Mouse (Mus musculus) MEL (cell line): Measurements from ENCODE around the gene Slc29a4. TPM values are rescaled to one million over a fixed set of nuclear protein-coding genes. Genes with fewer than 3 reads are reported as not detected.
A peak's percentile ranks its signal among the peaks of the same experiment; 100 is the strongest.

ENCODE experiments used
- DNase-seq: peaks from one replicate; pipeline ENCODE4 v3.0.0; 2011; ENCODE audit warnings: low read depth, low spot score
- H3K27ac ChIP-seq: 2 replicates; pipeline ENCODE4 v1.5.1; 2012; ENCODE audit warnings: low read depth, mild to moderate bottlenecking, control low read depth, low read length, moderate library complexity; ENCODE audit not compliant: control insufficient read depth
- H3K27me3 ChIP-seq, 2 experiments: fragments of 150-350 bp in 1 of 2; sonication (generic) in 1 of 2; 2 replicates each; pipeline ENCODE4 v1.6.1; 2012; ENCODE audit warnings: low read length in 2 of 2, mild to moderate bottlenecking in 2 of 2, improper control_type of control experiment in 1 of 2, moderate library complexity in 1 of 2; ENCODE audit not compliant: insufficient read depth in 2 of 2, control insufficient read depth in 1 of 2
- H3K36me3 ChIP-seq, 2 experiments: 2 replicates each; pipeline ENCODE4 v1.6.1; 2012 to 2014; ENCODE audit warnings: low read length in 2 of 2, improper control_type of control experiment in 1 of 2, inconsistent platforms in 1 of 2, mild to moderate bottlenecking in 1 of 2; ENCODE audit not compliant: insufficient read depth in 2 of 2, control insufficient read depth in 1 of 2
- H3K4me1 ChIP-seq, 2 experiments: fragments of 150-350 bp in 1 of 2; sonication (generic) in 1 of 2; 2 replicates each; pipeline ENCODE4 v1.6.1; 2012; ENCODE audit warnings: low read length in 2 of 2, improper control_type of control experiment in 1 of 2, mild to moderate bottlenecking in 1 of 2; ENCODE audit not compliant: insufficient read depth in 2 of 2, control insufficient read depth in 1 of 2
- H3K4me3 ChIP-seq, 2 experiments: fragments of 150-350 bp in 1 of 2; sonication (generic) in 1 of 2; 2 replicates each; pipeline ENCODE4 v1.5.1; 2012; ENCODE audit warnings: low read depth in 2 of 2, low read length in 2 of 2, mild to moderate bottlenecking in 2 of 2, moderate library complexity in 2 of 2, control low read depth in 1 of 2, improper control_type of control experiment in 1 of 2; ENCODE audit not compliant: control insufficient read depth in 1 of 2, insufficient read depth in 1 of 2
- H3K79me2 ChIP-seq: 2 replicates; pipeline ENCODE4 v1.6.1; 2012; ENCODE audit warnings: mild to moderate bottlenecking, low read length, moderate library complexity; ENCODE audit not compliant: control insufficient read depth, poor library complexity, insufficient read depth
- H3K9ac ChIP-seq: 2 replicates; pipeline ENCODE4 v1.6.1; 2012; ENCODE audit warnings: low read depth, mild to moderate bottlenecking, control low read depth, low read length, moderate library complexity; ENCODE audit not compliant: control insufficient read depth, poor library complexity, severe bottlenecking
- H3K9me3 ChIP-seq: fragments of 150-350 bp; sonication (generic); replicated peaks from 2 replicates; pipeline ENCODE4 v1.6.1; 2012; ENCODE audit warnings: mild to moderate bottlenecking, low read length, improper control_type of control experiment, moderate library complexity; ENCODE audit not compliant: insufficient read depth
- BHLHE40 ChIP-seq: IDR thresholded peaks from 2 replicates; pipeline ENCODE4 v1.6.1; 2012; ENCODE audit warnings: low read depth, mild to moderate bottlenecking, inconsistent platforms, low read length, improper control_type of control experiment, borderline replicate concordance
- CHD2 ChIP-seq: IDR thresholded peaks from 2 replicates; pipeline ENCODE4 v1.6.1; 2011; ENCODE audit warnings: low read length, improper control_type of control experiment
- CTCF ChIP-seq, 3 experiments: IDR thresholded peaks in 2 of 3; conservative IDR thresholded peaks in 1 of 3; 2 replicates each; pipeline ENCODE4 v1.5.1; 2011 to 2012; ENCODE audit warnings: low read length in 3 of 3, low read depth in 2 of 3, mild to moderate bottlenecking in 2 of 3, improper control_type of control experiment in 1 of 3, inconsistent platforms in 1 of 3, mixed read lengths in 1 of 3, moderate library complexity in 1 of 3; ENCODE audit not compliant: control insufficient read depth in 1 of 3, insufficient read depth in 1 of 3, poor library complexity in 1 of 3, severe bottlenecking in 1 of 3
- E2F4 ChIP-seq: IDR thresholded peaks from 2 replicates; pipeline ENCODE4 v1.6.1; 2011; ENCODE audit warnings: low read depth, low read length, improper control_type of control experiment, borderline replicate concordance
- ELF1 ChIP-seq: IDR thresholded peaks from 2 replicates; pipeline ENCODE4 v1.6.1; 2014; ENCODE audit warnings: low read depth, mild to moderate bottlenecking, inconsistent platforms, low read length, improper control_type of control experiment, moderate library complexity
- EP300 ChIP-seq, 2 experiments: IDR thresholded peaks; 2 replicates each; pipeline ENCODE4 v1.6.1; 2011; ENCODE audit warnings: improper control_type of control experiment in 2 of 2, low read length in 2 of 2, low read depth in 1 of 2, mild to moderate bottlenecking in 1 of 2
- GABPA ChIP-seq: IDR thresholded peaks from 2 replicates; pipeline ENCODE4 v1.6.1; 2012; ENCODE audit warnings: low read depth, mild to moderate bottlenecking, inconsistent platforms, low read length, improper control_type of control experiment, moderate library complexity
- GATA1 ChIP-seq: IDR thresholded peaks from 2 replicates; pipeline ENCODE4 v1.6.1; 2011; ENCODE audit warnings: low read depth, low read length, improper control_type of control experiment
- JUND ChIP-seq: IDR thresholded peaks from 2 replicates; pipeline ENCODE4 v1.6.1; 2011; ENCODE audit warnings: low read depth, mild to moderate bottlenecking, improper control_type of control experiment, low read length
- MAX ChIP-seq: IDR thresholded peaks from 2 replicates; pipeline ENCODE4 v1.6.1; 2011; ENCODE audit warnings: low read length, improper control_type of control experiment
- MAZ ChIP-seq: IDR thresholded peaks from 2 replicates; pipeline ENCODE4 v1.6.1; 2012; ENCODE audit warnings: low read depth, mild to moderate bottlenecking, inconsistent platforms, low read length, improper control_type of control experiment
- MEF2A ChIP-seq: IDR thresholded peaks from 2 replicates; pipeline ENCODE4 v1.6.1; 2014; ENCODE audit warnings: low read depth, mild to moderate bottlenecking, inconsistent platforms, low read length, improper control_type of control experiment; ENCODE audit not compliant: poor library complexity, insufficient replicate concordance, severe bottlenecking; ENCODE audit errors: extremely low read depth
- MYB ChIP-seq: IDR thresholded peaks from 2 replicates; pipeline ENCODE4 v1.6.1; 2011; ENCODE audit warnings: mild to moderate bottlenecking, low read depth, low read length, improper control_type of control experiment
- MYC ChIP-seq: IDR thresholded peaks from 2 replicates; pipeline ENCODE4 v1.6.1; 2011; ENCODE audit warnings: low read depth, mild to moderate bottlenecking, low read length, improper control_type of control experiment, moderate library complexity
- NELFE ChIP-seq: IDR thresholded peaks from 2 replicates; pipeline ENCODE4 v1.6.1; 2011; ENCODE audit warnings: low read depth, low read length, improper control_type of control experiment
- NRF1 ChIP-seq: IDR thresholded peaks from 2 replicates; pipeline ENCODE4 v1.6.1; 2014; ENCODE audit warnings: low read depth, mild to moderate bottlenecking, inconsistent platforms, low read length, improper control_type of control experiment, moderate library complexity; ENCODE audit not compliant: poor library complexity, insufficient read depth, severe bottlenecking
- POLR2A ChIP-seq, 2 experiments: IDR thresholded peaks; 2 replicates each; pipeline ENCODE4 v1.6.1; 2011 to 2012; ENCODE audit warnings: low read length in 2 of 2, mild to moderate bottlenecking in 2 of 2, control low read depth in 1 of 2, improper control_type of control experiment in 1 of 2, low read depth in 1 of 2, moderate library complexity in 1 of 2; ENCODE audit not compliant: control insufficient read depth in 1 of 2, insufficient read depth in 1 of 2, poor library complexity in 1 of 2
- POLR2AphosphoS2 ChIP-seq: IDR thresholded peaks from 2 replicates; pipeline ENCODE4 v1.6.1; 2011; ENCODE audit warnings: low read length, improper control_type of control experiment
- POLR2AphosphoS5 ChIP-seq: IDR thresholded peaks from 2 replicates; pipeline ENCODE4 v1.6.1; 2012; ENCODE audit warnings: low read depth, borderline replicate concordance, mild to moderate bottlenecking, inconsistent platforms, low read length, moderate library complexity, mixed read lengths
- RAD21 ChIP-seq: IDR thresholded peaks from 2 replicates; pipeline ENCODE4 v1.6.1; 2011; ENCODE audit warnings: mild to moderate bottlenecking, low read depth, low read length, improper control_type of control experiment
- RCOR1 ChIP-seq: IDR thresholded peaks from 2 replicates; pipeline ENCODE4 v1.6.1; 2012; ENCODE audit warnings: low read depth, mild to moderate bottlenecking, inconsistent platforms, low read length, improper control_type of control experiment
- SMC3 ChIP-seq: IDR thresholded peaks from 2 replicates; pipeline ENCODE4 v1.6.1; 2011; ENCODE audit warnings: low read depth, low read length, improper control_type of control experiment
- TBP ChIP-seq: IDR thresholded peaks from 2 replicates; pipeline ENCODE4 v1.8.0; 2011; ENCODE audit warnings: low read depth, low read length, improper control_type of control experiment
- ZC3H11A ChIP-seq: IDR thresholded peaks from 2 replicates; pipeline ENCODE4 v1.6.1; 2012; ENCODE audit warnings: low read depth, mild to moderate bottlenecking, inconsistent platforms, low read length, improper control_type of control experiment
- ZKSCAN1 ChIP-seq: IDR thresholded peaks from 2 replicates; pipeline ENCODE4 v1.6.1; 2012; ENCODE audit warnings: low read depth, mild to moderate bottlenecking, inconsistent platforms, low read length, improper control_type of control experiment, moderate library complexity
- ZNF384 ChIP-seq: IDR thresholded peaks from 2 replicates; pipeline ENCODE4 v1.6.1; 2012; ENCODE audit warnings: low read depth, mild to moderate bottlenecking, inconsistent platforms, low read length, improper control_type of control experiment
- polyA plus RNA-seq, 2 experiments: library from polyadenylated mRNA; stranded (reverse) in 1 of 2; unstranded in 1 of 2; fragments of >175 nt in 1 of 2; fragments of >200 nt in 1 of 2; gene quantifications; 2 replicates each; pipeline versions ENCODE4 v1.2.1 to v1.2.4; 2012; ENCODE audit warnings: low replicate concordance in 2 of 2, low read depth in 1 of 2; ENCODE audit not compliant: insufficient read length in 2 of 2, insufficient read depth in 1 of 2, missing spikeins in 1 of 2
- total RNA-seq: library from RNA; depleted of rRNA; stranded (reverse); fragments of 300-350 nt; gene quantifications from 2 replicates; pipeline ENCODE4 v1.2.3, GENCODE M21; 2012

Slc29a4 gene
- total and polyA plus RNA-seq, 3 experiments: not detected

GRCm38 (mm10) chr5:142723520-142724133, 31.3 kb downstream of the Slc29a4 start:
- no peaks in the 10 kb centered on the region for H3K27me3 ChIP-seq
- no peaks in the 10 kb centered on the region for H3K4me1 ChIP-seq
- no peak overlapping the region for H3K27ac ChIP-seq
- TF ChIP-seq POLR2A (IDR thresholded peaks at IDR 0.05; ENCODE audit: control insufficient read depth in 1 of 2, insufficient read depth in 1 of 2, low read depth in 1 of 2, low read length in 2 of 2, poor library complexity in 1 of 2): no peak
- peak; percentile 68 for TF ChIP-seq ZC3H11A
- TF ChIP-seq TBP: no peak
- TF ChIP-seq RCOR1: no peak
- TF ChIP-seq POLR2AphosphoS2: no peak
- peak; percentile 79 for TF ChIP-seq RAD21
- no peak for TF ChIP-seq MAZ
- TF ChIP-seq E2F4: no peak
- TF ChIP-seq BHLHE40: no peak
- TF ChIP-seq POLR2AphosphoS5: no peak
- no peak for TF ChIP-seq MYB
- no peak for TF ChIP-seq ZKSCAN1
- no peak for TF ChIP-seq EP300 (IDR thresholded peaks at IDR 0.05; ENCODE audit: low read depth in 1 of 2, low read length in 2 of 2)
- TF ChIP-seq GATA1: no peak
- TF ChIP-seq NRF1: no peak
- 0 out of 2 replicates have a peak, but pooled peaks have one; percentile 21 for TF ChIP-seq MAX
- TF ChIP-seq MYC: no peak
- no peak for TF ChIP-seq JUND
- TF ChIP-seq ELF1: 0 out of 2 replicates have a peak, but pooled peaks have one; percentile 23
- TF ChIP-seq ZNF384: no peak
- TF ChIP-seq SMC3: peak; percentile 84
- no peak for TF ChIP-seq CHD2
- no peak for TF ChIP-seq NELFE
- no peak for TF ChIP-seq GABPA
- no peak for TF ChIP-seq MEF2A
- peak; percentile 82 to 98 (median 86) for TF ChIP-seq CTCF (IDR thresholded peaks at IDR 0.05 in 2 of 3, conservative IDR thresholded peaks at IDR 0.05 in 1 of 3; ENCODE audit: control insufficient read depth in 1 of 3, insufficient read depth in 1 of 3, low read depth in 2 of 3, low read length in 3 of 3, poor library complexity in 1 of 3, severe bottlenecking in 1 of 3)
- no peaks in the 10 kb centered on the region for H3K79me2 ChIP-seq
- H3K9ac ChIP-seq: no peak overlapping the region
- no peaks in the 10 kb centered on the region for H3K9me3 ChIP-seq
- peak; percentile 75 for DNase-seq
- peak overlapping the region; percentile 3 to 38; a peak in 2 of 4 replicates for H3K4me3 ChIP-seq
- H3K36me3 ChIP-seq: no peaks in the 10 kb centered on the region
